Mouse (Mus musculus): ENCODE measurements around the gene Cep152. TPM values are rescaled to one million over a fixed set of nuclear protein-coding genes. Genes with fewer than 3 reads are reported as not detected.
A peak's percentile ranks its signal among the peaks of the same experiment; 100 is the strongest.

Cep152 gene
- total and polyA plus RNA-seq, 2 experiments from 2014 or later, result 1.3 to 1.5 TPM

GRCm38 (mm10) chr2:125558634-125559589 lies 66.0 kb downstream of the Cep152 start:
- H3K27me3 ChIP-seq (ENCODE audit: control insufficient read depth, insufficient read depth, low read length), result no peaks in the 10 kb centered on the region
- WGBS, result 79% methylated on average over 19 of the region's 19 CpGs
- H3K4me2 ChIP-seq (ENCODE audit: low read depth, low read length), result no peak overlapping the region
- no peak overlapping the region for H3K27ac ChIP-seq (ENCODE audit: low read depth)
- H3K9me3 ChIP-seq (replicated peaks; ENCODE audit: control insufficient read depth, low read length), result no peaks in the 10 kb centered on the region
- H3K36me3 ChIP-seq (replicated peaks; ENCODE audit: control insufficient read depth, insufficient read depth, low read length), result peaks cover 7% of the 10 kb centered on the region
- TF ChIP-seq CTCF (IDR thresholded peaks at IDR 0.05; ENCODE audit: low read depth), result no peak
- TF ChIP-seq EP300 (IDR thresholded peaks at IDR 0.05; ENCODE audit: low read depth), result no peak
- DNase-seq (ENCODE audit: low spot score) (no peak), ATAC-seq (ENCODE audit: insufficient read depth, low read depth) (no peak)
- H3K4me3 ChIP-seq (ENCODE audit: low read depth, low read length), result no peak overlapping the region
- no peaks in the 10 kb centered on the region for H3K4me1 ChIP-seq (ENCODE audit: control insufficient read depth, insufficient read depth)
- H3K9ac ChIP-seq (replicated peaks; ENCODE audit: low read depth, low read length), result no peak overlapping the region

- WGBS, result 67% methylated on average over 6 of the region's 6 CpGs
- H3K27me3 ChIP-seq (ENCODE audit: control insufficient read depth, insufficient read depth, low read length), result no peaks in the 10 kb centered on the region
- no peaks in the 10 kb centered on the region for H3K9me3 ChIP-seq (replicated peaks; ENCODE audit: control insufficient read depth, low read length)
- ATAC-seq (ENCODE audit: insufficient read depth, low read depth) (no peak), DNase-seq (ENCODE audit: low spot score) (no peak)
- TF ChIP-seq EP300 (IDR thresholded peaks at IDR 0.05; ENCODE audit: low read depth) (no peak), CTCF (IDR thresholded peaks at IDR 0.05; ENCODE audit: low read depth) (peak; percentile 27; the same call in 1 of the 2 replicates)
- H3K4me1 ChIP-seq (ENCODE audit: control insufficient read depth, insufficient read depth), result no peaks in the 10 kb centered on the region
- H3K27ac ChIP-seq (ENCODE audit: low read depth), result no peak overlapping the region
- H3K4me2 ChIP-seq (ENCODE audit: low read depth, low read length), result no peak overlapping the region
- no peaks in the 10 kb centered on the region for H3K36me3 ChIP-seq (replicated peaks; ENCODE audit: control insufficient read depth, insufficient read depth, low read length)
- no peak overlapping the region for H3K9ac ChIP-seq (replicated peaks; ENCODE audit: low read depth, low read length)
- H3K4me3 ChIP-seq (ENCODE audit: low read depth, low read length), result no peak overlapping the region
Measured at GRCm38 (mm10) chr2:125555830-125556229, 69.1 kb downstream of the Cep152 start.

GRCm38 (mm10) chr2:125548806-125549578 lies 75.9 kb downstream of the Cep152 start:
- Histone ChIP-seq H3K36me3 (replicated peaks; ENCODE audit: control insufficient read depth, insufficient read depth, low read length) (no peaks in the 10 kb centered on the region), H3K9me3 (replicated peaks; ENCODE audit: control insufficient read depth, low read length) (no peaks in the 10 kb centered on the region), H3K4me3 (ENCODE audit: low read depth, low read length) (no peak overlapping the region), H3K27ac (ENCODE audit: low read depth) (no peak overlapping the region), H3K4me1 (ENCODE audit: control insufficient read depth, insufficient read depth) (no peaks in the 10 kb centered on the region), H3K9ac (replicated peaks; ENCODE audit: low read depth, low read length) (no peak overlapping the region), H3K27me3 (ENCODE audit: control insufficient read depth, insufficient read depth, low read length) (no peaks in the 10 kb centered on the region), H3K4me2 (ENCODE audit: low read depth, low read length) (no peak overlapping the region)
- WGBS, result 48% methylated on average over 1 of the region's 1 CpGs
- no peak for TF ChIP-seq EP300 (IDR thresholded peaks at IDR 0.05; ENCODE audit: low read depth)
- TF ChIP-seq CTCF (IDR thresholded peaks at IDR 0.05; ENCODE audit: low read depth), result no peak
- no peak for DNase-seq (ENCODE audit: low spot score)
- no peak for ATAC-seq (ENCODE audit: insufficient read depth, low read depth)

GRCm38 (mm10) chr2:125544986-125545385 lies 79.9 kb downstream of the Cep152 start:
- H3K36me3 ChIP-seq (replicated peaks; ENCODE audit: control insufficient read depth, insufficient read depth, low read length), result no peaks in the 10 kb centered on the region
- H3K4me2 ChIP-seq (ENCODE audit: low read depth, low read length), result no peak overlapping the region
- TF ChIP-seq CTCF (IDR thresholded peaks at IDR 0.05; ENCODE audit: low read depth) (no peak), EP300 (IDR thresholded peaks at IDR 0.05; ENCODE audit: low read depth) (no peak)
- no peak overlapping the region for H3K4me3 ChIP-seq (ENCODE audit: low read depth, low read length)
- H3K9ac ChIP-seq (replicated peaks; ENCODE audit: low read depth, low read length), result no peak overlapping the region
- no peak overlapping the region for H3K27ac ChIP-seq (ENCODE audit: low read depth)
- H3K9me3 ChIP-seq (replicated peaks; ENCODE audit: control insufficient read depth, low read length), result no peaks in the 10 kb centered on the region
- no peak for DNase-seq (ENCODE audit: low spot score)
- 72% methylated on average over 3 of the region's 3 CpGs for WGBS
- no peak for ATAC-seq (ENCODE audit: insufficient read depth, low read depth)
- no peaks in the 10 kb centered on the region for H3K4me1 ChIP-seq (ENCODE audit: control insufficient read depth, insufficient read depth)
- H3K27me3 ChIP-seq (ENCODE audit: control insufficient read depth, insufficient read depth, low read length), result no peaks in the 10 kb centered on the region

- WGBS, result 47% methylated on average over 1 of the region's 1 CpGs
- ATAC-seq (ENCODE audit: insufficient read depth, low read depth), result no peak
- Histone ChIP-seq H3K4me1 (ENCODE audit: control insufficient read depth, insufficient read depth) (no peaks in the 10 kb centered on the region), H3K4me2 (ENCODE audit: low read depth, low read length) (no peak overlapping the region), H3K4me3 (ENCODE audit: low read depth, low read length) (no peak overlapping the region), H3K27me3 (ENCODE audit: control insufficient read depth, insufficient read depth, low read length) (no peaks in the 10 kb centered on the region), H3K9me3 (replicated peaks; ENCODE audit: control insufficient read depth, low read length) (no peaks in the 10 kb centered on the region), H3K27ac (ENCODE audit: low read depth) (no peak overlapping the region), H3K9ac (replicated peaks; ENCODE audit: low read depth, low read length) (no peak overlapping the region), H3K36me3 (replicated peaks; ENCODE audit: control insufficient read depth, insufficient read depth, low read length) (no peaks in the 10 kb centered on the region)
- DNase-seq (ENCODE audit: low spot score), result no peak
- TF ChIP-seq EP300 (IDR thresholded peaks at IDR 0.05; ENCODE audit: low read depth) (no peak), CTCF (IDR thresholded peaks at IDR 0.05; ENCODE audit: low read depth) (no peak)
Measured at GRCm38 (mm10) chr2:125543646-125544045, 81.3 kb downstream of the Cep152 start.

All from heart, postnatal 0 days (tissue).